9 mouse cellular contexts compared by ENCODE assay signal in the genomic region with DNA sequence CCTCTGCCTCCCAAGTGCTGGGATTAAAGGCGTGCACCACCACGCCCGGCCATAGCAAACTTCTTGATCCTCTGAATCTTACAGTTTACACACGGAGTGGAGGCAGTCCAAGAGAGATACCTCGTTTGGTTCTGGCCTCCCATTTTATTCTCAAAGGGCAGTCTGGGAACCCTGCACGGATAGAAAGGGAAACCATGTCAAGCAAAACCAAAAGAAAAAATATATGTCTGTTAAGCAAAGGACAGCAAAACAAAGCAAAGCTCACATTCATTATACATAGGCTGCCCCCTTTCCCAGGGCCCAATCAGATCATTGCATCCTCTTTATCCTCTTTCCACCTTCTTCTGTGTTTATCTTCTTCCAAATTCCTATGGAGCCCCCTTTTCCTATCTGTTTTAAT. TPM values are rescaled to one million over a fixed set of nuclear protein-coding genes. Genes with fewer than 3 reads are reported as not detected.
A peak's percentile ranks its signal among the peaks of the same experiment; 100 is the strongest.
DNase-seq lines count a peak whose midpoint lies in the region; ATAC-seq and TF ChIP-seq lines count a peak whose summit lies in the region.
"Had no signal": no experiment of that assay in that cellular context is flagged by ENCODE, and none has a peak within 500 bp of the region (broad histone marks: within the 10 kb centered on the region; RNA-seq: fewer than 3 reads in every experiment).

No protein-coding gene starts in this region.

- TF ChIP-seq POLR2A in kidney, adult 2 months (IDR thresholded peaks at IDR 0.05; ENCODE audit: low read depth, low read length) = no peak

- no peak overlapping the region for H3K4me2 ChIP-seq in forebrain, postnatal 0 days (ENCODE audit: low read depth)

- H3K27me3 ChIP-seq in kidney, adult 2 months (replicated peaks; ENCODE audit: control insufficient read depth, insufficient read depth, low read length) = no peaks in the 10 kb centered on the region
- no peaks in the 10 kb centered on the region for H3K27me3 ChIP-seq in forebrain, postnatal 0 days (ENCODE audit: insufficient read depth, low read length)

- H3K4me3 ChIP-seq in kidney, adult 2 months (ENCODE audit: insufficient read depth, low read depth, low read length) = no peak overlapping the region
- no peak overlapping the region for H3K4me3 ChIP-seq in forebrain, postnatal 0 days (ENCODE audit: low read depth, low read length)
- H3K4me3 ChIP-seq: myocyte had no signal

- no peaks in the 10 kb centered on the region for H3K36me3 ChIP-seq in kidney, adult 2 months (ENCODE audit: control insufficient read depth, insufficient read depth, low read length)
- H3K36me3 ChIP-seq in forebrain, postnatal 0 days (ENCODE audit: insufficient read depth) = no peaks in the 10 kb centered on the region

- H3K9me3 ChIP-seq in forebrain, postnatal 0 days (ENCODE audit: low read length) = no peaks in the 10 kb centered on the region

- no peak for TF ChIP-seq CTCF in kidney, adult 2 months (conservative IDR thresholded peaks at IDR 0.05; ENCODE audit: insufficient read depth, insufficient read length, low read depth, low read length)
- no peak for TF ChIP-seq CTCF in forebrain, postnatal 0 days (IDR thresholded peaks at IDR 0.05; ENCODE audit: low read depth)

- H3K4me1 ChIP-seq in kidney, adult 2 months (ENCODE audit: control insufficient read depth, insufficient read depth, low read length) = peaks cover 15% of the 10 kb centered on the region; the same call in 1 of the 2 replicates
- 0 out of 2 replicates have a peak, but pooled peaks cover 2% of the 10 kb centered on the region for H3K4me1 ChIP-seq in forebrain, postnatal 0 days (ENCODE audit: insufficient read depth)

- H3K9ac ChIP-seq in forebrain, postnatal 0 days = no peak overlapping the region

- peak; percentile 42 for DNase-seq in kidney, adult 2 months
- DNase-seq in kidney, postnatal 36 days = no peak
- DNase-seq in 3T3-L1 (ENCODE audit: low read depth, low spot score) (peak; percentile 61), A20 (ENCODE audit: low read depth, low spot score) (peak; percentile 38)
- DNase-seq in embryo, embryonic 11.5 days (ENCODE audit: low read depth, low spot score) = peak; percentile 4
- no peak for DNase-seq in forebrain, postnatal 0 days
- DNase-seq in cerebellum, postnatal 36 days = no peak
- DNase-seq: cerebellum, adult 9-11 months had no signal

- H3K27ac ChIP-seq in kidney, adult 2 months (ENCODE audit: insufficient read depth, low read depth, low read length) = no peak overlapping the region
- no peak overlapping the region for H3K27ac ChIP-seq in forebrain, postnatal 0 days (ENCODE audit: low read depth, low read length)

- 82% methylated on average over 6 of the region's 6 CpGs for WGBS in kidney, adult 2 months
- 83% methylated on average over 6 of the region's 6 CpGs for WGBS in forebrain, postnatal 0 days

- no peak for ATAC-seq in forebrain, postnatal 0 days

RNA-seq across cellular contexts. Expression of gene Ndufb3, which starts 27.6 kb away (rescaled TPM):
- polyA plus RNA-seq in kidney, adult 2 months (2012; rRNA removed) = 116 and 197 TPM in 2 replicates
- 98.4 and 118 TPM in 2 replicates for total RNA-seq in forebrain, postnatal 0 days (2014; rRNA removed)
- 198 and 249 TPM in 2 replicates for polyA plus RNA-seq in forebrain, postnatal 0 days (2015; fragmentation: Nextera tagmentation; extraction: Ambion mirVana)

RNA-seq across cellular contexts. Expression of gene Fam126b, which starts 27.7 kb away (rescaled TPM):
- polyA plus RNA-seq in kidney, adult 2 months (2012; rRNA removed) = 5.3 and 5.4 TPM in 2 replicates
- total RNA-seq in forebrain, postnatal 0 days (2014; rRNA removed) = 19.3 and 25.4 TPM in 2 replicates
- polyA plus RNA-seq in forebrain, postnatal 0 days (2015; fragmentation: Nextera tagmentation; extraction: Ambion mirVana) = 5.4 and 12.5 TPM in 2 replicates

Comparison
In these comparisons a context has a peak if more than half of its experiments do, and no peak if none do; other contexts are left out.
1. DNase-seq: peak in kidney, adult 2 months (single experiment), 3T3-L1 (single experiment), A20 (single experiment) and embryo, embryonic 11.5 days (single experiment); none in kidney, postnatal 36 days (0 of 2), forebrain, postnatal 0 days (single experiment) and cerebellum, postnatal 36 days (0 of 2).